Mouse (Mus musculus): ENCODE results near the gene Gm7903.
"Not testable (repeated sequence)": the region's sequence is repeated elsewhere in the genome, so short reads cannot be mapped to it uniquely, and the experiment has no call there.

The Gm7903 gene

GRCm38 (mm10) chrX:135433535-135433934, at the start of gene Gm7903:
Gene Gm7903 (plus strand): TSS chrX:135433835.
- DNase-seq (ENCODE audit: low read depth, low spot score): not testable (repeated sequence)

GRCm38 (mm10) chrX:135403578-135403977, 30.1 kb upstream of the Gm7903 start:
- DNase-seq (ENCODE audit: low read depth, low spot score): not testable (repeated sequence)

GRCm38 (mm10) chrX:135421203-135421602, 12.4 kb upstream of the Gm7903 start:
- not testable (repeated sequence) for DNase-seq (ENCODE audit: low read depth, low spot score)

GRCm38 (mm10) chrX:135421824-135422223, 11.8 kb upstream of the Gm7903 start:
- not testable (repeated sequence) for DNase-seq (ENCODE audit: low read depth, low spot score)

DNA sequence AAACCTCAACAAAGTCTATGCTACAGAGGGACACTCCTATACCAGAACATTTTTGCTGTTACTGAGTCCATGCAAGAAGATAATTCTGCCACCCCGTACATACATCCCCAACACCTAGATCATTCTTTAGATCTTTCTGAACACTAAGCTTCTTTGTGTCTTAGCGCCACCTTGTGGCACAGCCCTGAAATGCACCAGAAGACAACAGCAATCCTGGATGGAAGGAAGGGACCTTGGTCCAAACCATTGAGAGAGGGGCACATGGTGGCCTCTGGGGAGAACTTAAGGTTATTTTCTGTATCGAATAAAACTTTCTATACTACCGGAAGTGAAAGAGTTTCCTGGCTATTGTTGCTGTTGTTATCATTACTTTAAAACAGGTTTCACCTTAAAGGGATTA, 11.2 kb upstream of the Gm7903 start:
- not testable (repeated sequence) for DNase-seq (ENCODE audit: low read depth, low spot score)

GRCm38 (mm10) chrX:135464160-135464559, 30.5 kb downstream of the Gm7903 start:
- DNase-seq (ENCODE audit: low read depth, low spot score): not testable (repeated sequence)

DNA sequence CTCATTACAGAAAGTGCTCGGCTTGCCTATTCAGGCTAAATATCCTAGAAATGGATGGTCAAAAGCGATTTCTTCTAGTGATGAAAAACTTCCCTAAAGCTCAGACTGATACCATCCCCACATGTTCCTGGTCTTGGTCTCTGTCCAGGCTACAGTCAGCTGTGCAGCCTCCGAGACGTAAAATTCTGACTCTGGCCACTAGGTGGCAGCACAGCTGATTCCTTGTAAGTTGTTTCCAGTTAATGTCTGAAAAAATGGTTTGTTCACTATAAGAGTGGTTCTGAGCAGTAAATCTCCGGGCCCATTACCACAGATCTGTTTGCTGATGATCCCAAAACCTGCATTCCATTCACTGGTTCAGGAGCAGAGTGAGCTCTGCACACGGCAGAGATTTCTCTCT, 48.3 kb downstream of the Gm7903 start:
- not testable (repeated sequence) for DNase-seq (ENCODE audit: low read depth, low spot score)

DNA sequence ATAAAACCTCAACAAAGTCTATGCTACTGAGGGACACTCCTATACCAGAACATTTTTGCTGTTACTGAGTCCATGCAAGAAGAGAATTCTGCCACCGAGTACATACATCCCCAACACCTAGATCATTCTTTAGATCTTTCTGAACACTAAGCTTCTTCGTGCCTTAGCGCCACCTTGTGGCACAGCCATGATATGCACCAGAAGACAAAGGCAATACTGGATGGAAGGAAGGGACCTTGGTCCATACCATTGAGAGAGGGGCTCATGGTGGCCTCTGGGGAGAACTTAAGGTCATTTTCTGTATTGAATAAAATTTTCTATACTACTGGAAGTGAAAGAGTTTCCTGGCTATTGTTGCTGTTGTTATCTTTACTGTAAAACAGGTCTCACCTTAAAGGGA, 49.5 kb downstream of the Gm7903 start:
- not testable (repeated sequence) for DNase-seq (ENCODE audit: low read depth, low spot score)

Data from A20 (cell line).